Comparison of ENCODE assay signal across 24 mouse cellular contexts in the genomic region with DNA sequence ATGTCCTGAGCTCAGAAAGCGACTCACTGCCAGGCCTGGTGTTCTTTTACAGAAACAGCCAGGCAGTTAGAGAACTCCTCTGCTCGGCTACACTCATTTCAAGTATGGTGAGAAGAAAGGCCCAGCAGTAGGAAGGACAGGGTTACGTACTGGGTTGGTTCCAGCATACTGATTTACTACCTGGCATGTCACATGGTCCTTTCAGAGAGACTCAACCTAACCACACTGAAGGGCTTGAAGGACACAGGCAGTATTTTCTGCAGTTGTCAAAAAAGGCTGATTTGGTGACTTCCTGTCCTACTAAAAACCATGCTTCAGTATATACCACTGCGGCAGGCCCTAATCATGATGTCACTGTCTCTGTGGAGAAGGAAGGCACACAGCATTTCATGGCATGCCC.
DNase-seq lines count a peak whose midpoint lies in the region; ATAC-seq and TF ChIP-seq lines count a peak whose summit lies in the region.
"Had no signal": no experiment of that assay in that cellular context is flagged by ENCODE, and none has a peak within 500 bp of the region (broad histone marks: within the 10 kb centered on the region; RNA-seq: fewer than 3 reads in every experiment).

No protein-coding gene starts in this region.

- H3K4me3 ChIP-seq in kidney, postnatal 0 days (replicated peaks; ENCODE audit: low read depth, low read length), result no peak overlapping the region
- no peak overlapping the region for H3K4me3 ChIP-seq in limb, embryonic 15.5 days
- H3K4me3 ChIP-seq: embryonic facial prominence, embryonic 12.5 days; forebrain, embryonic 13.5 days; limb, embryonic 12.5 days; lung, embryonic 15.5 days; midbrain, embryonic 15.5 days; neural tube, embryonic 12.5 days had no signal

- H3K4me1 ChIP-seq in kidney, postnatal 0 days (replicated peaks; ENCODE audit: insufficient read depth, low read length), result no peaks in the 10 kb centered on the region
- H3K4me1 ChIP-seq in limb, embryonic 15.5 days, result peaks cover 21% of the 10 kb centered on the region

- no peak overlapping the region for H3K4me2 ChIP-seq in kidney, postnatal 0 days (ENCODE audit: low read length)
- H3K4me2 ChIP-seq in limb, embryonic 15.5 days, result no peak overlapping the region
- H3K4me2 ChIP-seq: embryonic facial prominence, embryonic 12.5 days; forebrain, embryonic 13.5 days; heart, embryonic 11.5 days; limb, embryonic 12.5 days; lung, embryonic 15.5 days; midbrain, embryonic 15.5 days; neural tube, embryonic 12.5 days had no signal

- H3K9me3 ChIP-seq in kidney, postnatal 0 days (replicated peaks; ENCODE audit: low read length), result no peaks in the 10 kb centered on the region
- H3K9me3 ChIP-seq in limb, embryonic 15.5 days, result no peaks in the 10 kb centered on the region
- H3K9me3 ChIP-seq: embryonic facial prominence, embryonic 12.5 days; forebrain, embryonic 13.5 days; limb, embryonic 12.5 days; lung, embryonic 15.5 days; midbrain, embryonic 15.5 days; neural tube, embryonic 12.5 days had no signal

- DNase-seq in gastrocnemius, adult 18-20 months (ENCODE audit: low spot score), result peak; percentile 41
- DNase-seq in gastrocnemius, postnatal 36 days, result no peak
- peak; percentile 17 for DNase-seq in kidney, postnatal 0 days (ENCODE audit: low spot score)
- DNase-seq in kidney, postnatal 25 days, result no peak
- DNase-seq in adrenal gland, postnatal 36 days, result peak; percentile 42 to 53
- DNase-seq in embryo, embryonic 10 days (ENCODE audit: low spot score), result no peak
- DNase-seq: cerebellum, adult 9-10 months; gastrocnemius, postnatal 14 days; lung, postnatal 36 days; retina, postnatal 1 day; right cerebral cortex, postnatal 25 days; spleen, adult 18-20 months had no signal

- 48% methylated on average over 4 of the region's 4 CpGs for WGBS in kidney, postnatal 0 days
- 55% methylated on average over 4 of the region's 4 CpGs for WGBS in limb, embryonic 15.5 days

- intact Hi-C loops in gastrocnemius, postnatal 36 days (cut with DNase I), result no loop called here

- no peak overlapping the region for H3K27ac ChIP-seq in kidney, postnatal 0 days
- H3K27ac ChIP-seq in limb, embryonic 15.5 days, result peak overlapping the region; percentile 78
- H3K27ac ChIP-seq: embryonic facial prominence, embryonic 12.5 days; forebrain, embryonic 13.5 days; hindbrain, postnatal 0 days; limb, embryonic 12.5 days; liver, embryonic 14.5 days; lung, embryonic 15.5 days; midbrain, embryonic 15.5 days; neural tube, embryonic 12.5 days had no signal

- TF ChIP-seq CTCF in kidney, postnatal 0 days (IDR thresholded peaks at IDR 0.05; ENCODE audit: low read depth), result no peak

- H3K9ac ChIP-seq in kidney, postnatal 0 days (ENCODE audit: low read depth, low read length), result no peak overlapping the region
- no peak overlapping the region for H3K9ac ChIP-seq in limb, embryonic 15.5 days
- H3K9ac ChIP-seq: embryonic facial prominence, embryonic 12.5 days; forebrain, embryonic 13.5 days; limb, embryonic 12.5 days; liver, embryonic 14.5 days; lung, embryonic 15.5 days; midbrain, embryonic 15.5 days; neural tube, embryonic 12.5 days had no signal

- no peak for ATAC-seq in kidney, postnatal 0 days (replicated peaks; ENCODE audit: low FRiP score, low read depth)
- no peak for ATAC-seq in limb, embryonic 15.5 days (ENCODE audit: insufficient number of reproducible peaks, low FRiP score, low TSS enrichment, low read depth)
- ATAC-seq: activated CD4-positive, CD25-positive, alpha-beta regulatory T cell, adult 4 months; forebrain, embryonic 13.5 days; hindbrain, postnatal 0 days; intestine, embryonic 16.5 days; midbrain, embryonic 15.5 days had no signal

- H3K36me3 ChIP-seq in kidney, postnatal 0 days (ENCODE audit: insufficient read depth, low read length), result no peaks in the 10 kb centered on the region
- no peaks in the 10 kb centered on the region for H3K36me3 ChIP-seq in limb, embryonic 15.5 days
- H3K36me3 ChIP-seq: embryonic facial prominence, embryonic 12.5 days; limb, embryonic 12.5 days; lung, embryonic 15.5 days; neural tube, embryonic 12.5 days had no signal

- no peaks in the 10 kb centered on the region for H3K27me3 ChIP-seq in kidney, postnatal 0 days (ENCODE audit: insufficient read depth, low read length)
- no peaks in the 10 kb centered on the region for H3K27me3 ChIP-seq in limb, embryonic 15.5 days
- H3K27me3 ChIP-seq: embryonic facial prominence, embryonic 12.5 days; forebrain, embryonic 13.5 days; limb, embryonic 12.5 days; lung, embryonic 15.5 days; midbrain, embryonic 15.5 days; neural tube, embryonic 12.5 days had no signal

Comparison
In these comparisons a context has a peak if more than half of its experiments do, and no peak if none do; other contexts are left out.
1. DNase-seq: peak in gastrocnemius, adult 18-20 months (single experiment), kidney, postnatal 0 days (single experiment) and adrenal gland, postnatal 36 days (2 of 2); none in gastrocnemius, postnatal 36 days (0 of 2), kidney, postnatal 25 days (0 of 2) and embryo, embryonic 10 days (single experiment).